Comparison of ENCODE assay signal across 19 mouse cellular contexts in the genomic region with DNA sequence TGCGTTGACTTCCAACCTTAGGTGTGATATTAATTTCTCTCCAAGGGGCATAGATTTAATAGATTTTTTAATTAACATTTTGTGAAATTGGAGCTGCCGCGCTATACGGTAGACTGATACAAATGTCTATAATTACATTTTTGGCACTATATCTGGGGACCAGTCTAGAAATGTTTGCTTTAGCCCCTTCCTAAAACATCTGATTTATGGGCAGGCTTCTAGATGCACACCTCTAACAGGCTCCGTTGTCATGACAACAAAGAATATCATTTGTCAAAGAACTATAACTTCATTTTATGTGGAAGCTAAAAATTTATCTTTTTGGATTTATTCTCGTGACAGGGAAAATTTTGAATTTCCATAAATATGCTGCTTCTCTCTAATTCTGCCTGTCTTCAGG.
DNase-seq lines count a peak whose midpoint lies in the region; ATAC-seq lines count a peak whose summit lies in the region.
"Had no signal": no experiment of that assay in that cellular context is flagged by ENCODE, and none has a peak within 500 bp of the region (broad histone marks: within the 10 kb centered on the region; RNA-seq: fewer than 3 reads in every experiment).

No protein-coding gene starts in this region.

- DNase-seq in hindbrain, embryonic 14.5 days (ENCODE audit: low spot score), result peak; percentile 58
- no peak for DNase-seq in hindbrain, embryonic 10.5 days (ENCODE audit: low spot score)
- DNase-seq in midbrain, embryonic 14.5 days, result peak; percentile 62
- DNase-seq in midbrain, embryonic 11.5 days (ENCODE audit: low spot score, missing footprints), result no peak
- DNase-seq: adrenal gland, adult 8-10 months; adrenal gland, postnatal 36 days; B cell, adult 2 months; embryo, embryonic 11 days; gastrocnemius, postnatal 10 days had no signal

- H3K36me3 ChIP-seq in forebrain, embryonic 15.5 days, result no peaks in the 10 kb centered on the region
- no peaks in the 10 kb centered on the region for H3K36me3 ChIP-seq in forebrain, embryonic 13.5 days (ENCODE audit: poor library complexity, severe bottlenecking)
- H3K36me3 ChIP-seq in hindbrain, embryonic 14.5 days (replicated peaks; ENCODE audit: control insufficient read depth, insufficient read depth), result no peaks in the 10 kb centered on the region
- no peaks in the 10 kb centered on the region for H3K36me3 ChIP-seq in hindbrain, embryonic 10.5 days
- no peaks in the 10 kb centered on the region for H3K36me3 ChIP-seq in midbrain, embryonic 14.5 days (ENCODE audit: control insufficient read depth, insufficient read depth, low read length)
- no peaks in the 10 kb centered on the region for H3K36me3 ChIP-seq in midbrain, embryonic 11.5 days (ENCODE audit: control insufficient read depth, insufficient read depth, low read length)
- H3K36me3 ChIP-seq in hindbrain, embryonic 16.5 days (ENCODE audit: control insufficient read depth, insufficient read depth, low read length), result no peaks in the 10 kb centered on the region
- H3K36me3 ChIP-seq: embryonic facial prominence, embryonic 15.5 days; G1E; heart, embryonic 12.5 days had no signal

- H3K27ac ChIP-seq in forebrain, embryonic 15.5 days (replicated peaks), result peak overlapping the region; percentile 40; the same call in 1 of the 2 replicates
- H3K27ac ChIP-seq in forebrain, embryonic 13.5 days, result no peak overlapping the region
- peak overlapping the region; percentile 53 for H3K27ac ChIP-seq in hindbrain, embryonic 14.5 days
- H3K27ac ChIP-seq in hindbrain, embryonic 10.5 days, result no peak overlapping the region
- no peak overlapping the region; the same call in 1 of the 2 replicates for H3K27ac ChIP-seq in midbrain, embryonic 14.5 days (replicated peaks; ENCODE audit: low read depth, low read length)
- H3K27ac ChIP-seq in midbrain, embryonic 11.5 days (ENCODE audit: low read depth, low read length), result no peak overlapping the region
- peak overlapping the region; percentile 46 for H3K27ac ChIP-seq in hindbrain, embryonic 16.5 days (ENCODE audit: low read depth, low read length)
- H3K27ac ChIP-seq: embryonic facial prominence, embryonic 15.5 days had no signal

- no peak for ATAC-seq in forebrain, embryonic 15.5 days (replicated peaks)
- no peak for ATAC-seq in forebrain, embryonic 13.5 days
- peak; percentile 54; the same call in 1 of the 2 replicates for ATAC-seq in hindbrain, embryonic 14.5 days (ENCODE audit: low FRiP score)
- ATAC-seq in midbrain, embryonic 14.5 days (ENCODE audit: low FRiP score, low TSS enrichment), result no peak
- ATAC-seq in midbrain, embryonic 11.5 days (ENCODE audit: low FRiP score), result no peak
- ATAC-seq in hindbrain, embryonic 16.5 days, result peak; percentile 55; the same call in 1 of the 2 replicates
- ATAC-seq in granulocyte monocyte progenitor cell, adult 5-6 weeks (replicated peaks; ENCODE audit: poor library complexity, severe bottlenecking), result no peak
- ATAC-seq: CD4-positive, CD25-positive, alpha-beta regulatory T cell, adult 4 months; intestine, embryonic 16.5 days had no signal

- H3K27me3 ChIP-seq in forebrain, embryonic 15.5 days, result no peaks in the 10 kb centered on the region
- no peaks in the 10 kb centered on the region for H3K27me3 ChIP-seq in forebrain, embryonic 13.5 days
- no peaks in the 10 kb centered on the region for H3K27me3 ChIP-seq in hindbrain, embryonic 14.5 days (ENCODE audit: control insufficient read depth, insufficient read depth, low read length)
- no peaks in the 10 kb centered on the region for H3K27me3 ChIP-seq in hindbrain, embryonic 10.5 days (ENCODE audit: insufficient read depth, poor library complexity, severe bottlenecking)
- no peaks in the 10 kb centered on the region for H3K27me3 ChIP-seq in midbrain, embryonic 14.5 days (ENCODE audit: control insufficient read depth, insufficient read depth, low read length)
- H3K27me3 ChIP-seq in midbrain, embryonic 11.5 days (ENCODE audit: control insufficient read depth, insufficient read depth, low read length), result no peaks in the 10 kb centered on the region
- no peaks in the 10 kb centered on the region for H3K27me3 ChIP-seq in hindbrain, embryonic 16.5 days (replicated peaks; ENCODE audit: control insufficient read depth, insufficient read depth, low read length)

- H3K9me3 ChIP-seq in forebrain, embryonic 15.5 days, result no peaks in the 10 kb centered on the region
- H3K9me3 ChIP-seq in forebrain, embryonic 13.5 days (replicated peaks), result no peaks in the 10 kb centered on the region
- H3K9me3 ChIP-seq in hindbrain, embryonic 14.5 days (ENCODE audit: control insufficient read depth, low read length), result no peaks in the 10 kb centered on the region
- H3K9me3 ChIP-seq in hindbrain, embryonic 10.5 days, result no peaks in the 10 kb centered on the region
- no peaks in the 10 kb centered on the region for H3K9me3 ChIP-seq in midbrain, embryonic 14.5 days (ENCODE audit: control insufficient read depth, low read length)
- H3K9me3 ChIP-seq in midbrain, embryonic 11.5 days (ENCODE audit: control insufficient read depth, low read length), result no peaks in the 10 kb centered on the region
- no peaks in the 10 kb centered on the region for H3K9me3 ChIP-seq in hindbrain, embryonic 16.5 days (ENCODE audit: control insufficient read depth, low read length)
- H3K9me3 ChIP-seq: embryonic facial prominence, embryonic 15.5 days; heart, embryonic 12.5 days had no signal

- WGBS in forebrain, embryonic 15.5 days, result 85% methylated on average over 6 of the region's 6 CpGs
- WGBS in forebrain, embryonic 13.5 days, result 88% methylated on average over 6 of the region's 6 CpGs
- WGBS in hindbrain, embryonic 14.5 days, result 53% methylated on average over 6 of the region's 6 CpGs
- 90% methylated on average over 6 of the region's 6 CpGs for WGBS in hindbrain, embryonic 10.5 days
- 75% methylated on average over 6 of the region's 6 CpGs for WGBS in midbrain, embryonic 14.5 days
- 93% methylated on average over 6 of the region's 6 CpGs for WGBS in midbrain, embryonic 11.5 days
- 54% methylated on average over 6 of the region's 6 CpGs for WGBS in hindbrain, embryonic 16.5 days

- H3K9ac ChIP-seq in forebrain, embryonic 15.5 days (replicated peaks), result no peak overlapping the region
- H3K9ac ChIP-seq in forebrain, embryonic 13.5 days, result no peak overlapping the region
- H3K9ac ChIP-seq in hindbrain, embryonic 14.5 days, result no peak overlapping the region
- H3K9ac ChIP-seq in midbrain, embryonic 14.5 days (replicated peaks; ENCODE audit: low read length), result no peak overlapping the region
- H3K9ac ChIP-seq in midbrain, embryonic 11.5 days (ENCODE audit: low read length), result no peak overlapping the region
- H3K9ac ChIP-seq in hindbrain, embryonic 16.5 days (ENCODE audit: low read depth, low read length), result no peak overlapping the region
- H3K9ac ChIP-seq: embryonic facial prominence, embryonic 15.5 days; heart, embryonic 12.5 days had no signal

- H3K4me2 ChIP-seq in forebrain, embryonic 15.5 days (replicated peaks), result no peak overlapping the region
- no peak overlapping the region for H3K4me2 ChIP-seq in forebrain, embryonic 13.5 days
- no peak overlapping the region for H3K4me2 ChIP-seq in hindbrain, embryonic 14.5 days (replicated peaks)
- no peak overlapping the region for H3K4me2 ChIP-seq in midbrain, embryonic 14.5 days (ENCODE audit: low read length)
- H3K4me2 ChIP-seq in midbrain, embryonic 11.5 days, result no peak overlapping the region
- H3K4me2 ChIP-seq in hindbrain, embryonic 16.5 days (ENCODE audit: low read length), result no peak overlapping the region
- H3K4me2 ChIP-seq: embryonic facial prominence, embryonic 15.5 days; heart, embryonic 12.5 days had no signal

- peaks cover 13% of the 10 kb centered on the region; the same call in 1 of the 2 replicates for H3K4me1 ChIP-seq in forebrain, embryonic 15.5 days
- H3K4me1 ChIP-seq in forebrain, embryonic 13.5 days, result peaks cover 9% of the 10 kb centered on the region; the same call in 1 of the 2 replicates
- H3K4me1 ChIP-seq in hindbrain, embryonic 14.5 days (replicated peaks; ENCODE audit: control insufficient read depth, insufficient read depth, low read length), result peaks cover 25% of the 10 kb centered on the region
- peaks cover 10% of the 10 kb centered on the region; the same call in 1 of the 2 replicates for H3K4me1 ChIP-seq in hindbrain, embryonic 10.5 days (replicated peaks)
- H3K4me1 ChIP-seq in midbrain, embryonic 14.5 days (ENCODE audit: control insufficient read depth, insufficient read depth, low read length), result 0 out of 2 replicates have a peak, but pooled peaks cover 9% of the 10 kb centered on the region
- no peaks in the 10 kb centered on the region for H3K4me1 ChIP-seq in midbrain, embryonic 11.5 days (ENCODE audit: control insufficient read depth, insufficient read depth, low read length)
- peaks cover 16% of the 10 kb centered on the region for H3K4me1 ChIP-seq in hindbrain, embryonic 16.5 days (ENCODE audit: control insufficient read depth, insufficient read depth, low read depth, low read length)
- H3K4me1 ChIP-seq: embryonic facial prominence, embryonic 15.5 days had no signal

- no peak overlapping the region for H3K4me3 ChIP-seq in forebrain, embryonic 15.5 days
- H3K4me3 ChIP-seq in forebrain, embryonic 13.5 days, result no peak overlapping the region
- no peak overlapping the region for H3K4me3 ChIP-seq in hindbrain, embryonic 14.5 days (replicated peaks; ENCODE audit: low read length)
- no peak overlapping the region for H3K4me3 ChIP-seq in hindbrain, embryonic 10.5 days
- H3K4me3 ChIP-seq in midbrain, embryonic 14.5 days (replicated peaks; ENCODE audit: low read depth, low read length), result no peak overlapping the region
- H3K4me3 ChIP-seq in midbrain, embryonic 11.5 days (ENCODE audit: low read depth, low read length), result no peak overlapping the region
- H3K4me3 ChIP-seq in hindbrain, embryonic 16.5 days (ENCODE audit: low read length), result no peak overlapping the region
- H3K4me3 ChIP-seq: embryonic facial prominence, embryonic 15.5 days; erythroblast, embryonic 14.5 days; heart, embryonic 12.5 days had no signal

Comparison
In these comparisons a context has a peak if more than half of its experiments do, and no peak if none do; other contexts are left out.
1. H3K27ac ChIP-seq: peak in forebrain, embryonic 15.5 days (single experiment), hindbrain, embryonic 14.5 days (single experiment) and hindbrain, embryonic 16.5 days (single experiment); none in forebrain, embryonic 13.5 days (single experiment), hindbrain, embryonic 10.5 days (single experiment), midbrain, embryonic 14.5 days (single experiment) and midbrain, embryonic 11.5 days (single experiment).
2. DNase-seq: peak in hindbrain, embryonic 14.5 days (single experiment) and midbrain, embryonic 14.5 days (single experiment); none in hindbrain, embryonic 10.5 days (single experiment) and midbrain, embryonic 11.5 days (single experiment).
3. ATAC-seq: peak in hindbrain, embryonic 14.5 days (single experiment) and hindbrain, embryonic 16.5 days (single experiment); none in forebrain, embryonic 15.5 days (single experiment), forebrain, embryonic 13.5 days (single experiment), midbrain, embryonic 14.5 days (single experiment), midbrain, embryonic 11.5 days (single experiment) and granulocyte monocyte progenitor cell, adult 5-6 weeks (single experiment).